Mouse (Mus musculus) ES-Bruce4 (cell line): ENCODE results near the gene Mfge8.

Experiments
- CTCF ChIP-seq: IDR thresholded peaks from one replicate; pipeline ENCODE4 v1.8.1; 2011; ENCODE audit warnings: low read depth, low read length
- EP300 ChIP-seq: IDR thresholded peaks from 2 replicates; pipeline ENCODE4 v1.6.1; 2011; ENCODE audit warnings: low read depth, low read length; ENCODE audit not compliant: insufficient read depth

- TF ChIP-seq CTCF: no peak
- no peak for TF ChIP-seq EP300
Measured at GRCm38 (mm10) chr7:79191501-79191900, 42.6 kb upstream of the Mfge8 start.
